Mouse (Mus musculus): Measurements from ENCODE around the gene Mlf2. TPM values are rescaled to one million over a fixed set of nuclear protein-coding genes. Genes with fewer than 3 reads are reported as not detected.

The Mlf2 gene
- total RNA-seq, 1 experiment: 196 TPM

GRCm38 (mm10) chr6:124965747-124966146 is 34.6 kb downstream of the Mlf2 start:
- peak overlapping the region; percentile 99 for H3K9ac ChIP-seq (ENCODE audit: insufficient read depth, low read depth, low read length, poor library complexity, severe bottlenecking)
- H3K9me3 ChIP-seq (ENCODE audit: control insufficient read depth, insufficient read depth, low read depth, low read length): no peaks in the 10 kb centered on the region
- peaks cover 0 to 2% of the 10 kb centered on the region in 2 experiments; a peak in 1 of 4 replicates for H3K4me1 ChIP-seq (ENCODE audit: control insufficient read depth in 2 of 2, insufficient read depth in 2 of 2, low read length in 2 of 2, poor library complexity in 1 of 2)
- peaks cover 17% of the 10 kb centered on the region for H3K36me3 ChIP-seq (ENCODE audit: control insufficient read depth, insufficient read depth, low read length, poor library complexity, severe bottlenecking)
- no peak for DNase-seq (ENCODE audit: low read depth, low spot score)
- in situ Hi-C loops (cut with MboI; ENCODE audit: low sequenced_read_pairs in 2 of 2, unreplicated experiment in 2 of 2): no loop called here
- TF ChIP-seq HCFC1 (IDR thresholded peaks at IDR 0.05; ENCODE audit: borderline replicate concordance, insufficient read depth, low read length) (no peak), CHD2 (IDR thresholded peaks at IDR 0.05; ENCODE audit: low read depth, low read length) (no peak), ZNF384 (IDR thresholded peaks at IDR 0.05; ENCODE audit: low read depth, low read length) (no peak), ZC3H11A (IDR thresholded peaks at IDR 0.05; ENCODE audit: borderline replicate concordance, low read depth, low read length) (no peak), MAFK (IDR thresholded peaks at IDR 0.05; ENCODE audit: insufficient read depth, low read depth, low read length) (no peak)
- peak overlapping the region; percentile 86 for H3K27ac ChIP-seq (ENCODE audit: insufficient read depth, low read depth, low read length, poor library complexity, severe bottlenecking)
- H3K4me3 ChIP-seq (ENCODE audit: insufficient read depth in 1 of 2, low read depth in 1 of 2, low read length in 2 of 2, poor library complexity in 1 of 2, severe bottlenecking in 1 of 2): peak overlapping the region; percentile 84 to 91

GRCm38 (mm10) chr6:124966466-124967118 is 35.4 kb downstream of the Mlf2 start:
- H3K36me3 ChIP-seq (ENCODE audit: control insufficient read depth, insufficient read depth, low read length, poor library complexity, severe bottlenecking): peaks cover 8% of the 10 kb centered on the region; the same call in 1 of the 2 replicates
- in situ Hi-C loops (cut with MboI; ENCODE audit: low sequenced_read_pairs in 2 of 2, unreplicated experiment in 2 of 2): no loop called here
- H3K9ac ChIP-seq (ENCODE audit: insufficient read depth, low read depth, low read length, poor library complexity, severe bottlenecking): peak overlapping the region; percentile 99; the same call in 1 of the 2 replicates
- no peaks in the 10 kb centered on the region for H3K4me1 ChIP-seq (ENCODE audit: control insufficient read depth in 2 of 2, insufficient read depth in 2 of 2, low read length in 2 of 2, poor library complexity in 1 of 2)
- no peak overlapping the region for H3K27ac ChIP-seq (ENCODE audit: insufficient read depth, low read depth, low read length, poor library complexity, severe bottlenecking)
- H3K9me3 ChIP-seq (ENCODE audit: control insufficient read depth, insufficient read depth, low read depth, low read length): no peaks in the 10 kb centered on the region
- peak overlapping the region; percentile 84 to 91 for H3K4me3 ChIP-seq (ENCODE audit: insufficient read depth in 1 of 2, low read depth in 1 of 2, low read length in 2 of 2, poor library complexity in 1 of 2, severe bottlenecking in 1 of 2)
- DNase-seq (ENCODE audit: low read depth, low spot score): peak; percentile 49
- TF ChIP-seq CHD2 (IDR thresholded peaks at IDR 0.05; ENCODE audit: low read depth, low read length) (no peak), ZNF384 (IDR thresholded peaks at IDR 0.05; ENCODE audit: low read depth, low read length) (no peak), ZC3H11A (IDR thresholded peaks at IDR 0.05; ENCODE audit: borderline replicate concordance, low read depth, low read length) (no peak)

- Histone ChIP-seq H3K4me1 (ENCODE audit: control insufficient read depth in 2 of 2, insufficient read depth in 2 of 2, low read length in 2 of 2, poor library complexity in 1 of 2) (no peaks in the 10 kb centered on the region), H3K4me3 (ENCODE audit: insufficient read depth in 1 of 2, low read depth in 1 of 2, low read length in 2 of 2, poor library complexity in 1 of 2, severe bottlenecking in 1 of 2) (no peak overlapping the region), H3K27ac (ENCODE audit: insufficient read depth, low read depth, low read length, poor library complexity, severe bottlenecking) (no peak overlapping the region), H3K9me3 (ENCODE audit: control insufficient read depth, insufficient read depth, low read depth, low read length) (no peaks in the 10 kb centered on the region), H3K9ac (ENCODE audit: insufficient read depth, low read depth, low read length, poor library complexity, severe bottlenecking) (no peak overlapping the region), H3K36me3 (ENCODE audit: control insufficient read depth, insufficient read depth, low read length, poor library complexity, severe bottlenecking) (peaks cover 1% of the 10 kb centered on the region; the same call in 1 of the 2 replicates)
- in situ Hi-C loops (cut with MboI; ENCODE audit: low sequenced_read_pairs in 2 of 2, unreplicated experiment in 2 of 2): no loop called here
- TF ChIP-seq HCFC1 (IDR thresholded peaks at IDR 0.05; ENCODE audit: borderline replicate concordance, insufficient read depth, low read length): no peak
- no peak for TF ChIP-seq CHD2 (IDR thresholded peaks at IDR 0.05; ENCODE audit: low read depth, low read length)
- TF ChIP-seq MAFK (IDR thresholded peaks at IDR 0.05; ENCODE audit: insufficient read depth, low read depth, low read length): no peak
- TF ChIP-seq ZC3H11A (IDR thresholded peaks at IDR 0.05; ENCODE audit: borderline replicate concordance, low read depth, low read length): no peak; the same call in 1 of the 2 replicates
- TF ChIP-seq ZNF384 (IDR thresholded peaks at IDR 0.05; ENCODE audit: low read depth, low read length): peak; percentile 88
- DNase-seq (ENCODE audit: low read depth, low spot score): peak; percentile 46
Observed at GRCm38 (mm10) chr6:124967766-124968165, 36.6 kb downstream of the Mlf2 start.

Other genes with a start within 250 kb of the Mlf2 start
- gene Emg1, start 219.2 kb upstream of the Mlf2 start, total RNA-seq (2012; rRNA removed): 292 and 344 TPM in 2 replicates
- gene Phb2, start 219.1 kb upstream of the Mlf2 start, total RNA-seq (2012; rRNA removed): 530 and 581 TPM in 2 replicates
- gene Ptpn6, start 192.7 kb upstream of the Mlf2 start, total RNA-seq (2012; rRNA removed): 15.1 and 16.5 TPM in 2 replicates
- 108 and 128 TPM in 2 replicates for gene Grcc10, start 190.0 kb upstream of the Mlf2 start, total RNA-seq (2012; rRNA removed)
- gene Gm45234, start 175.4 kb upstream of the Mlf2 start, total RNA-seq (2012; rRNA removed): 0.13 TPM in 1 of 2 replicates, not detected in the other
- gene Atn1, start 174.9 kb upstream of the Mlf2 start, total RNA-seq (2012; rRNA removed): 4.7 and 8.9 TPM in 2 replicates
- 10.1 and 17.9 TPM in 2 replicates for gene Eno2, start 161.7 kb upstream of the Mlf2 start, total RNA-seq (2012; rRNA removed)
- 0.37 TPM in 1 of 2 replicates, not detected in the other for gene Lrrc23, start 151.7 kb upstream of the Mlf2 start, total RNA-seq (2012; rRNA removed)
- gene Spsb2, start 122.7 kb upstream of the Mlf2 start, total RNA-seq (2012; rRNA removed): 6.3 and 10.1 TPM in 2 replicates
- 306 and 404 TPM in 2 replicates for gene Tpi1, start 117.1 kb upstream of the Mlf2 start, total RNA-seq (2012; rRNA removed)
- 149 and 150 TPM in 2 replicates for gene Usp5, start 101.9 kb upstream of the Mlf2 start, total RNA-seq (2012; rRNA removed)
- 128 and 137 TPM in 2 replicates for gene Cdca3, start 101.8 kb upstream of the Mlf2 start, total RNA-seq (2012; rRNA removed)
- gene Gnb3, start 91.1 kb upstream of the Mlf2 start, total RNA-seq (2012; rRNA removed): 0.32 TPM in 1 of 2 replicates, not detected in the other
- gene P3h3, start 73.6 kb upstream of the Mlf2 start, total RNA-seq (2012; rRNA removed): 10.1 and 15.6 TPM in 2 replicates
- gene Gpr162, start 67.4 kb upstream of the Mlf2 start, total RNA-seq (2012; rRNA removed): 1.7 and 3.1 TPM in 2 replicates
- 0.37 and 0.49 TPM in 2 replicates for gene Cd4, start 43.2 kb upstream of the Mlf2 start, total RNA-seq (2012; rRNA removed)
- gene Lag3, start 19.7 kb upstream of the Mlf2 start, total RNA-seq (2012; rRNA removed): 1.0 and 1.2 TPM in 2 replicates
- gene Ptms, start 11.3 kb upstream of the Mlf2 start, total RNA-seq (2012; rRNA removed): 66.7 and 67.4 TPM in 2 replicates
- gene Cops7a, start 34.2 kb downstream of the Mlf2 start, total RNA-seq (2012; rRNA removed): 138 and 141 TPM in 2 replicates
- gene Pianp, start 65.3 kb downstream of the Mlf2 start, total RNA-seq (2012; rRNA removed): 2.9 and 6.1 TPM in 2 replicates
- gene Zfp384, start 77.8 kb downstream of the Mlf2 start, total RNA-seq (2012; rRNA removed): 25.1 and 25.6 TPM in 2 replicates
- gene Ing4, start 108.4 kb downstream of the Mlf2 start, total RNA-seq (2012; rRNA removed): 32.4 and 50.2 TPM in 2 replicates
- 9.6 and 31.2 TPM in 2 replicates for gene Acrbp, start 118.3 kb downstream of the Mlf2 start, total RNA-seq (2012; rRNA removed)
- gene Lpar5, start 136.5 kb downstream of the Mlf2 start, total RNA-seq (2012; rRNA removed): 5.0 and 9.3 TPM in 2 replicates
- 344 and 351 TPM in 2 replicates for gene Chd4, start 164.6 kb downstream of the Mlf2 start, total RNA-seq (2012; rRNA removed)
- gene Nop2, start 200.5 kb downstream of the Mlf2 start, total RNA-seq (2012; rRNA removed): 159 and 174 TPM in 2 replicates
- 15.1 and 16.5 TPM in 2 replicates for gene Iffo1, start 213.9 kb downstream of the Mlf2 start, total RNA-seq (2012; rRNA removed)
- gene Gapdh, start 235.1 kb downstream of the Mlf2 start, total RNA-seq (2012; rRNA removed): 2,407 and 2,462 TPM in 2 replicates

Measured in ES-E14 (cell line).